Mouse (Mus musculus): ENCODE measurements around the gene Alcam. TPM values are rescaled to one million over a fixed set of nuclear protein-coding genes. Genes with fewer than 3 reads are reported as not detected.
A peak's percentile ranks its signal among the peaks of the same experiment; 100 is the strongest.

The Alcam gene
- polyA plus RNA-seq, 1 experiment from 2014 or later: 47.0 TPM

GRCm38 (mm10) chr16:52433189-52433588, 20.7 kb downstream of the Alcam start:
- H3K4me3 ChIP-seq (ENCODE audit: low read depth, low read length): no peak overlapping the region
- H3K9ac ChIP-seq (ENCODE audit: low read length): no peak overlapping the region
- no peak overlapping the region for H3K4me2 ChIP-seq (ENCODE audit: low read length)
- H3K27ac ChIP-seq (ENCODE audit: low read depth): no peak overlapping the region
- DNase-seq (ENCODE audit: low spot score) (no peak), ATAC-seq (replicated peaks; ENCODE audit: low FRiP score, low TSS enrichment, low read depth) (0 out of 2 replicates have a peak, but pooled peaks have one; percentile 12)
- no peaks in the 10 kb centered on the region for H3K27me3 ChIP-seq (replicated peaks; ENCODE audit: control insufficient read depth, insufficient read depth, low read length)
- 38% methylated on average over 11 of the region's 11 CpGs for WGBS
- H3K9me3 ChIP-seq (ENCODE audit: control insufficient read depth, low read length): no peaks in the 10 kb centered on the region
- no peaks in the 10 kb centered on the region for H3K4me1 ChIP-seq (replicated peaks; ENCODE audit: control insufficient read depth, insufficient read depth, low read length)
- no peaks in the 10 kb centered on the region for H3K36me3 ChIP-seq (ENCODE audit: control insufficient read depth, insufficient read depth, low read length)

GRCm38 (mm10) chr16:52432072-52432471, 21.8 kb downstream of the Alcam start:
- 79% methylated on average over 1 of the region's 1 CpGs for WGBS

GRCm38 (mm10) chr16:52431590-52431989, 22.3 kb downstream of the Alcam start:
- Histone ChIP-seq H3K4me2 (ENCODE audit: low read length) (no peak overlapping the region), H3K4me1 (replicated peaks; ENCODE audit: control insufficient read depth, insufficient read depth, low read length) (no peaks in the 10 kb centered on the region), H3K9ac (ENCODE audit: low read length) (no peak overlapping the region), H3K9me3 (ENCODE audit: control insufficient read depth, low read length) (no peaks in the 10 kb centered on the region), H3K27ac (ENCODE audit: low read depth) (no peak overlapping the region), H3K36me3 (ENCODE audit: control insufficient read depth, insufficient read depth, low read length) (no peaks in the 10 kb centered on the region), H3K4me3 (ENCODE audit: low read depth, low read length) (no peak overlapping the region), H3K27me3 (replicated peaks; ENCODE audit: control insufficient read depth, insufficient read depth, low read length) (no peaks in the 10 kb centered on the region)
- DNase-seq (ENCODE audit: low spot score): no peak
- 81% methylated on average over 2 of the region's 2 CpGs for WGBS
- no peak for ATAC-seq (replicated peaks; ENCODE audit: low FRiP score, low TSS enrichment, low read depth)

More at GRCm38 (mm10) chr16:52432072-52432471, 21.8 kb downstream of the Alcam start:
- no peak overlapping the region for H3K9ac ChIP-seq (ENCODE audit: low read length)
- no peak overlapping the region for H3K27ac ChIP-seq (ENCODE audit: low read depth)
- DNase-seq (ENCODE audit: low spot score): no peak
- H3K27me3 ChIP-seq (replicated peaks; ENCODE audit: control insufficient read depth, insufficient read depth, low read length): no peaks in the 10 kb centered on the region
- no peaks in the 10 kb centered on the region for H3K4me1 ChIP-seq (replicated peaks; ENCODE audit: control insufficient read depth, insufficient read depth, low read length)
- H3K4me3 ChIP-seq (ENCODE audit: low read depth, low read length): no peak overlapping the region
- ATAC-seq (replicated peaks; ENCODE audit: low FRiP score, low TSS enrichment, low read depth): no peak
- no peaks in the 10 kb centered on the region for H3K9me3 ChIP-seq (ENCODE audit: control insufficient read depth, low read length)
- H3K36me3 ChIP-seq (ENCODE audit: control insufficient read depth, insufficient read depth, low read length): no peaks in the 10 kb centered on the region
- no peak overlapping the region for H3K4me2 ChIP-seq (ENCODE audit: low read length)

- H3K4me1 ChIP-seq (replicated peaks; ENCODE audit: control insufficient read depth, insufficient read depth, low read length): no peaks in the 10 kb centered on the region
- DNase-seq (ENCODE audit: low spot score) (no peak), ATAC-seq (replicated peaks; ENCODE audit: low FRiP score, low TSS enrichment, low read depth) (no peak)
- no peak overlapping the region for H3K4me2 ChIP-seq (ENCODE audit: low read length)
- H3K9me3 ChIP-seq (ENCODE audit: control insufficient read depth, low read length): no peaks in the 10 kb centered on the region
- no peaks in the 10 kb centered on the region for H3K27me3 ChIP-seq (replicated peaks; ENCODE audit: control insufficient read depth, insufficient read depth, low read length)
- H3K27ac ChIP-seq (ENCODE audit: low read depth): no peak overlapping the region
- WGBS: 58% methylated on average over 3 of the region's 3 CpGs
- no peak overlapping the region for H3K9ac ChIP-seq (ENCODE audit: low read length)
- H3K36me3 ChIP-seq (ENCODE audit: control insufficient read depth, insufficient read depth, low read length): no peaks in the 10 kb centered on the region
- no peak overlapping the region for H3K4me3 ChIP-seq (ENCODE audit: low read depth, low read length)
Measured at GRCm38 (mm10) chr16:52430073-52430472, 23.8 kb downstream of the Alcam start.

- Histone ChIP-seq H3K9me3 (ENCODE audit: control insufficient read depth, low read length) (no peaks in the 10 kb centered on the region), H3K27me3 (replicated peaks; ENCODE audit: control insufficient read depth, insufficient read depth, low read length) (no peaks in the 10 kb centered on the region), H3K9ac (ENCODE audit: low read length) (no peak overlapping the region), H3K4me1 (replicated peaks; ENCODE audit: control insufficient read depth, insufficient read depth, low read length) (no peaks in the 10 kb centered on the region), H3K4me3 (ENCODE audit: low read depth, low read length) (no peak overlapping the region), H3K27ac (ENCODE audit: low read depth) (no peak overlapping the region), H3K4me2 (ENCODE audit: low read length) (no peak overlapping the region), H3K36me3 (ENCODE audit: control insufficient read depth, insufficient read depth, low read length) (no peaks in the 10 kb centered on the region)
- ATAC-seq (replicated peaks; ENCODE audit: low FRiP score, low TSS enrichment, low read depth) (no peak), DNase-seq (ENCODE audit: low spot score) (no peak)
Measured at GRCm38 (mm10) chr16:52429661-52430060, 24.2 kb downstream of the Alcam start.

- Histone ChIP-seq H3K4me2 (ENCODE audit: low read length) (no peak overlapping the region), H3K4me1 (replicated peaks; ENCODE audit: control insufficient read depth, insufficient read depth, low read length) (no peaks in the 10 kb centered on the region), H3K27ac (ENCODE audit: low read depth) (no peak overlapping the region), H3K27me3 (replicated peaks; ENCODE audit: control insufficient read depth, insufficient read depth, low read length) (no peaks in the 10 kb centered on the region), H3K36me3 (ENCODE audit: control insufficient read depth, insufficient read depth, low read length) (no peaks in the 10 kb centered on the region), H3K9ac (ENCODE audit: low read length) (no peak overlapping the region), H3K4me3 (ENCODE audit: low read depth, low read length) (no peak overlapping the region), H3K9me3 (ENCODE audit: control insufficient read depth, low read length) (no peaks in the 10 kb centered on the region)
- ATAC-seq (replicated peaks; ENCODE audit: low FRiP score, low TSS enrichment, low read depth) (no peak), DNase-seq (ENCODE audit: low spot score) (no peak)
- WGBS: 49% methylated on average over 4 of the region's 4 CpGs
Measured at GRCm38 (mm10) chr16:52428505-52428904, 25.4 kb downstream of the Alcam start.

GRCm38 (mm10) chr16:52418568-52419158, 35.2 kb downstream of the Alcam start:
- DNase-seq (ENCODE audit: low spot score) (no peak), ATAC-seq (replicated peaks; ENCODE audit: low FRiP score, low TSS enrichment, low read depth) (no peak)
- no peaks in the 10 kb centered on the region for H3K36me3 ChIP-seq (ENCODE audit: control insufficient read depth, insufficient read depth, low read length)
- H3K9ac ChIP-seq (ENCODE audit: low read length): no peak overlapping the region
- no peaks in the 10 kb centered on the region for H3K9me3 ChIP-seq (ENCODE audit: control insufficient read depth, low read length)
- no peak overlapping the region for H3K4me2 ChIP-seq (ENCODE audit: low read length)
- no peaks in the 10 kb centered on the region for H3K4me1 ChIP-seq (replicated peaks; ENCODE audit: control insufficient read depth, insufficient read depth, low read length)
- whole genome bisulfite sequencing: 65% methylated on average over 5 of the region's 5 CpGs
- no peak overlapping the region for H3K27ac ChIP-seq (ENCODE audit: low read depth)
- no peaks in the 10 kb centered on the region for H3K27me3 ChIP-seq (replicated peaks; ENCODE audit: control insufficient read depth, insufficient read depth, low read length)
- H3K4me3 ChIP-seq (ENCODE audit: low read depth, low read length): no peak overlapping the region

- H3K9me3 ChIP-seq (ENCODE audit: control insufficient read depth, low read length): no peaks in the 10 kb centered on the region
- H3K4me1 ChIP-seq (replicated peaks; ENCODE audit: control insufficient read depth, insufficient read depth, low read length): no peaks in the 10 kb centered on the region
- no peaks in the 10 kb centered on the region for H3K27me3 ChIP-seq (replicated peaks; ENCODE audit: control insufficient read depth, insufficient read depth, low read length)
- ATAC-seq (replicated peaks; ENCODE audit: low FRiP score, low TSS enrichment, low read depth): no peak
- no peak overlapping the region for H3K27ac ChIP-seq (ENCODE audit: low read depth)
- no peak for DNase-seq (ENCODE audit: low spot score)
- H3K36me3 ChIP-seq (ENCODE audit: control insufficient read depth, insufficient read depth, low read length): no peaks in the 10 kb centered on the region
- WGBS: 80% methylated on average over 5 of the region's 5 CpGs
- no peak overlapping the region for H3K9ac ChIP-seq (ENCODE audit: low read length)
- H3K4me2 ChIP-seq (ENCODE audit: low read length): no peak overlapping the region
- H3K4me3 ChIP-seq (ENCODE audit: low read depth, low read length): no peak overlapping the region
Measured at GRCm38 (mm10) chr16:52417982-52418381, 35.9 kb downstream of the Alcam start.

- Histone ChIP-seq H3K9me3 (ENCODE audit: control insufficient read depth, low read length) (no peaks in the 10 kb centered on the region), H3K4me3 (ENCODE audit: low read depth, low read length) (no peak overlapping the region), H3K4me2 (ENCODE audit: low read length) (no peak overlapping the region), H3K36me3 (ENCODE audit: control insufficient read depth, insufficient read depth, low read length) (no peaks in the 10 kb centered on the region), H3K4me1 (replicated peaks; ENCODE audit: control insufficient read depth, insufficient read depth, low read length) (no peaks in the 10 kb centered on the region), H3K27ac (ENCODE audit: low read depth) (no peak overlapping the region), H3K27me3 (replicated peaks; ENCODE audit: control insufficient read depth, insufficient read depth, low read length) (no peaks in the 10 kb centered on the region), H3K9ac (ENCODE audit: low read length) (no peak overlapping the region)
- DNase-seq (ENCODE audit: low spot score) (no peak), ATAC-seq (replicated peaks; ENCODE audit: low FRiP score, low TSS enrichment, low read depth) (no peak)
- 87% methylated on average over 7 of the region's 7 CpGs for WGBS
Measured at GRCm38 (mm10) chr16:52417146-52417545, 36.7 kb downstream of the Alcam start.

Data from intestine, embryonic 14.5 days (tissue).